Mouse (Mus musculus) adrenal gland, adult (tissue): ENCODE data around the gene Slfn14.
A peak's percentile ranks its signal among the peaks of the same experiment; 100 is the strongest.
"Not testable (repeated sequence)": the region's sequence is repeated elsewhere in the genome, so short reads cannot be mapped to it uniquely, and the experiment has no call there.

Experiments
- DNase-seq, 2 experiments: peaks; one replicate each; pipeline ENCODE4 v3.0.0; 2022 to 2023; ENCODE audit warnings: low spot score in 1 of 2; ENCODE audit not compliant: inconsistent age in 2 of 2

Slfn14 gene

GRCm38 (mm10) chr11:83285627-83286026 lies 899 bp downstream of the Slfn14 start:
- no peak for DNase-seq

- no peak for DNase-seq
These were observed 4.4 kb downstream of the Slfn14 start for GRCm38 (mm10) chr11:83282084-83282483.

- no peak for DNase-seq
These were observed 6.8 kb downstream of the Slfn14 start for GRCm38 (mm10) chr11:83279691-83280090.

GRCm38 (mm10) chr11:83279024-83279423 lies 7.5 kb downstream of the Slfn14 start:
- DNase-seq, result no peak

- no peak for DNase-seq
These were observed 10.3 kb downstream of the Slfn14 start for GRCm38 (mm10) chr11:83276251-83276650.

- DNase-seq, result peak in 1 of 2 experiments; percentile 52
These were observed 14.3 kb downstream of the Slfn14 start for GRCm38 (mm10) chr11:83271951-83272843.

GRCm38 (mm10) chr11:83271151-83271950 lies 15.2 kb downstream of the Slfn14 start:
- peak; percentile 82 to 97 for DNase-seq

- no peak for DNase-seq
These were observed 15.7 kb downstream of the Slfn14 start for GRCm38 (mm10) chr11:83270842-83271150.

GRCm38 (mm10) chr11:83263146-83263545 lies 23.4 kb downstream of the Slfn14 start:
- peak in 1 of 2 experiments; percentile 36 for DNase-seq

GRCm38 (mm10) chr11:83262673-83263072 lies 23.9 kb downstream of the Slfn14 start:
- DNase-seq, result no peak

GRCm38 (mm10) chr11:83257211-83257610 lies 29.3 kb downstream of the Slfn14 start:
- peak; percentile 68 to 93 for DNase-seq

- DNase-seq, result no peak
These were observed 46.7 kb downstream of the Slfn14 start for GRCm38 (mm10) chr11:83239811-83240210.

GRCm38 (mm10) chr11:83238389-83238788 lies 48.1 kb downstream of the Slfn14 start:
- no peak for DNase-seq

- not testable (repeated sequence) for DNase-seq
These were observed 49.1 kb downstream of the Slfn14 start for GRCm38 (mm10) chr11:83237390-83237789.

GRCm38 (mm10) chr11:83233621-83234020 lies 52.9 kb downstream of the Slfn14 start:
- DNase-seq, result not testable (repeated sequence)

GRCm38 (mm10) chr11:83230966-83231365 lies 55.6 kb downstream of the Slfn14 start:
- DNase-seq, result peak in 1 of 2 experiments; percentile 59

GRCm38 (mm10) chr11:83227926-83228723 lies 58.4 kb downstream of the Slfn14 start:
- no peak for DNase-seq

GRCm38 (mm10) chr11:83225371-83225960 lies 61.1 kb downstream of the Slfn14 start:
- no peak for DNase-seq
